Mouse (Mus musculus) T-helper 1 cell (primary cell): Measurements from ENCODE around the gene Chek2.
"Not testable (repeated sequence)": the region's sequence is repeated elsewhere in the genome, so short reads cannot be mapped to it uniquely, and the experiment has no call there.

Source experiments
- in situ Hi-C: fragments of 300-600 bp; cut with MboI, MseI; formaldehyde crosslinking; loops from one replicate; pipeline ENCODE4 v1.15.1; 2025; ENCODE audit warnings: high pct_unique_total_duplicates

Gene Chek2

GRCm38 (mm10) chr5:110839038-110839677, 621 bp upstream of the Chek2 start:
- in situ Hi-C loops: no loop called here

- in situ Hi-C loops: loop anchor here (5.0 kb wide), 1 partner anchor 58 kb away; the partner anchor contains the start of gene Pus1
Measured at GRCm38 (mm10) chr5:110840465-110840864, 686 bp downstream of the Chek2 start.

GRCm38 (mm10) chr5:110841046-110841862, 1.5 kb downstream of the Chek2 start:
- in situ Hi-C loops: loop anchor here (5.0 kb wide), 1 partner anchor 59 kb away; the partner anchor contains the start of gene Pus1

DNA sequence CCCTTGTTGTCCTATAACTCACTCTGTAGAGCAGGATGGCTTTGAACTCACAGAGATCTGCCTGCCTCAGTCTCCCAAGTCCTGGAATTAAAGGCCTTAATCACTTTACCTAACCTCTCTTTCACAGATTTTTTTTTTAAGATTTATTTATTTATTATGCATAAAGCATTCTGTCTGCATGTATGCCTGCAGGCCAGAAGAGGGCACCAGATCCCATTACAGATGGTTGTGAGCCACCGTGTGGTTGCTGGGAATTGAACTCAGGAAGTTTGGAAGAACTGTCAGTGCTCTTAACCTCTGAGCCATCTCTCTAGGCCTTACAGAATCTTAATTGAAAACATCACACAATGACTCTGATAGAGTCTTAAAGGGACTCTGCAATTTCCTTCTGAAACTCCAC, 13.2 kb downstream of the Chek2 start:
- in situ Hi-C loops: no loop called here

DNA sequence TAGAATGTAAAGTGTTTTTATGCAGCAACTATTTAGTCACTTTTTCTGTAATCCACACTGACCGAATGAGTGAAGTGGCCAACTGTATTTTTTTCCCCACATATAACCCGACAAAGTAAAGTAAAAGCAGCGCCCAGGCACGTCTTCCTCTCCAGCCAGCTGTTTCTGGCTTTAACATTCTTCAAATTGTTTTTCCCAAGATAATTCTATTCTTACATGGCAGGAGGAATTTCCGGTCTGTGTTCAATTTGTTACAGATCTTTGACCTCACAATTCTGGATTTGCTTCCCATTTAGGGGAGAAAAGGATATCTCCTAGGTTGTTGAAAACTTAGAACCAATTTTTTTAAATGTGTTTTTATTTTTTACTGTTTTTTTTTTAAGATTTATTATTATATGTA, 17.3 kb downstream of the Chek2 start:
- in situ Hi-C loops: no loop called here

- in situ Hi-C loops: no loop called here
Measured at GRCm38 (mm10) chr5:110859013-110859650, 19.4 kb downstream of the Chek2 start.

- in situ Hi-C loops: no loop called here
Measured at GRCm38 (mm10) chr5:110860445-110860844, 20.7 kb downstream of the Chek2 start.

- in situ Hi-C loops: no loop called here
Measured at GRCm38 (mm10) chr5:110868460-110868859, 28.7 kb downstream of the Chek2 start.

GRCm38 (mm10) chr5:110869242-110869669, 29.5 kb downstream of the Chek2 start:
- in situ Hi-C loops: no loop called here

DNA sequence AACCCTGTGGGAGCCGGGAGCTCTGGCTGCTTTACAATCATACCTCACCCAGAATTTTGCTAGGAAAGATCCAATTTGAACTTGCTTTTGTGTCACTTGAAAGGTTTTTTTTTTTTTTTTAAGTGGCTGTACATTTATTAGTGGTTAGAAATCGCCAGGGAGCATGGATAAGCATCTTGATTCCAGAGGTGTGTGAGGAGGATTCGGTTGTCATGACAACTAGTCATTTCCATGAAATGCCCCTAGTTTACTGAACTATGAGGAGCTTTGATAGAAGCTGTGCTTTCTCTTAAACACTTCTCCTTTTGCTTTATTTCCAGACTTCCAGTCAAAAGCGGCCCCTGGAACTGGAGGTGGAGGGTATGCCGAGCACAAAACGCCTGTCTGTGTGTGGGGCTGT, 33.4 kb downstream of the Chek2 start:
- in situ Hi-C loops: no loop called here

GRCm38 (mm10) chr5:110874711-110875110, 34.9 kb downstream of the Chek2 start:
- in situ Hi-C loops: no loop called here

GRCm38 (mm10) chr5:110875286-110875685, 35.5 kb downstream of the Chek2 start:
- in situ Hi-C loops: no loop called here

GRCm38 (mm10) chr5:110877666-110878505, 38.1 kb downstream of the Chek2 start:
- in situ Hi-C loops: no loop called here

- in situ Hi-C loops: not testable (repeated sequence)
Measured at GRCm38 (mm10) chr5:110878526-110878925, 38.7 kb downstream of the Chek2 start.

- in situ Hi-C loops: no loop called here
Measured at GRCm38 (mm10) chr5:110879042-110879441, 39.3 kb downstream of the Chek2 start.

- in situ Hi-C loops: no loop called here
Measured at GRCm38 (mm10) chr5:110879584-110880374, 40.0 kb downstream of the Chek2 start, which contains the start of gene Ttc28. Gene Ttc28 (plus strand): TSS chr5:110879803.

DNA sequence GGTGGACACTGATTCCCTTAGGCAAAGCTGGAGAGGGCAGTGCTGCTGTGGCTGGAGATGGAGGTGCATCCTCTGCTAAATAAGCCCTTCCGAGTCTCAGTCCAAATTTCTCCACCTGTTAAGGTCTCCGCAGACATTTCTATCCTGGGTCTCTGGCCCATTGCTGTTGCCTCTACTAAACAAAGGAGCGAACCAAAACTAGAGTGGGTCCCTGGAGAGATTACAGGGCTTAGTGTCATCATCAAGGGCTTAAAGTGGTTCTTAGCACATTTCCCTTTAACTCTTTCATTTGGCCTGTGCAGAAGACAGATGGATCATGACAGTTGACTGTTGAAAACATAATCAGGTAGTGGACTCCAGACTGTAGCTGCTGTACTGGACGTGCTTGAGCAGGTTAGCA, 48.8 kb downstream of the Chek2 start:
- in situ Hi-C loops: no loop called here

- in situ Hi-C loops: no loop called here
Measured at GRCm38 (mm10) chr5:110889945-110890344, 50.2 kb downstream of the Chek2 start.

GRCm38 (mm10) chr5:110890561-110890960, 50.8 kb downstream of the Chek2 start:
- in situ Hi-C loops: no loop called here

GRCm38 (mm10) chr5:110897114-110897788, 57.5 kb downstream of the Chek2 start:
- in situ Hi-C loops: no loop called here
